Mouse (Mus musculus) forebrain, postnatal 0 days (tissue): Measurements from ENCODE around the gene Qtrt1. TPM values are rescaled to one million over a fixed set of nuclear protein-coding genes. Genes with fewer than 3 reads are reported as not detected.

Experiments
- ATAC-seq: fragments of 200-750 bp; cut with Nextera tagmentation; 2 replicates; pipeline ENCODE4 v1.8.0; 2017; ENCODE audit warnings: mild to moderate bottlenecking, moderate library complexity
- DNase-seq: peaks from one replicate; pipeline ENCODE4 v3.0.0-alpha.2; 2015
- H3K27ac ChIP-seq: fragments of 300-500 bp; sonication (generic); 2 replicates; pipeline ENCODE4 v1.5.1; 2014; ENCODE audit warnings: low read depth, mild to moderate bottlenecking, antibody characterized with exemption, low read length, moderate library complexity, mixed read lengths
- H3K27me3 ChIP-seq: fragments of 300-500 bp; sonication (generic); 2 replicates; pipeline ENCODE4 v1.6.1; 2014; ENCODE audit warnings: mild to moderate bottlenecking, low read length, mixed read lengths; ENCODE audit not compliant: insufficient read depth
- H3K36me3 ChIP-seq: fragments of 300-500 bp; sonication (generic); 2 replicates; pipeline ENCODE4 v1.6.1; 2014; ENCODE audit warnings: mild to moderate bottlenecking, moderate library complexity; ENCODE audit not compliant: insufficient read depth
- H3K4me1 ChIP-seq: fragments of 300-500 bp; sonication (generic); 2 replicates; pipeline ENCODE4 v1.6.1; 2014; ENCODE audit warnings: antibody characterized with exemption; ENCODE audit not compliant: insufficient read depth
- H3K4me2 ChIP-seq: fragments of 300-500 bp; sonication (generic); 2 replicates; pipeline ENCODE4 v1.6.1; 2014; ENCODE audit warnings: low read depth, mild to moderate bottlenecking, moderate library complexity
- H3K4me3 ChIP-seq: fragments of 300-500 bp; sonication (generic); 2 replicates; pipeline ENCODE4 v1.5.1; 2014; ENCODE audit warnings: low read depth, low read length, mixed read lengths
- H3K9ac ChIP-seq: fragments of 300-500 bp; sonication (generic); 2 replicates; pipeline ENCODE4 v1.6.1; 2014; ENCODE audit warnings: mild to moderate bottlenecking
- H3K9me3 ChIP-seq: fragments of 300-500 bp; sonication (generic); 2 replicates; pipeline ENCODE4 v1.6.1; 2016; ENCODE audit warnings: low read length
- CTCF ChIP-seq: sonication (generic); IDR thresholded peaks from 2 replicates; pipeline ENCODE4 v1.5.1; 2016; ENCODE audit warnings: antibody characterized with exemption, control low read depth, low read depth
- WGBS: fragments of 180-500 bp; shearing (Covaris S2); extraction: QIAGEN DNeasy Blood & Tissue Kit; methylation state at CpG from one replicate; pipeline ENCODE4 v1.1.7; 2014; 5-methylcytosine and 5-hydroxymethylcytosine counted together
- polyA plus RNA-seq: library from polyadenylated mRNA; unstranded; fragments of >200 nt; fragmentation: Nextera tagmentation; extraction: Ambion mirVana; gene quantifications from 2 replicates; pipeline ENCODE4 v1.2.1, GENCODE M21; 2015
- total RNA-seq: library from RNA; depleted of rRNA; stranded (reverse); fragments of >200 nt; gene quantifications from 2 replicates; pipeline ENCODE4 v1.2.3, GENCODE M21; 2014

The Qtrt1 gene
- total and polyA plus RNA-seq, 2 experiments from 2014 or later: 34.8 to 37.7 TPM

GRCm38 (mm10) chr9:21455103-21455770 is 43.6 kb downstream of the Qtrt1 start:
- 59% methylated on average over 4 of the region's 4 CpGs for WGBS
- DNase-seq (no peak), ATAC-seq (no peak)
- Histone ChIP-seq H3K9ac (no peak overlapping the region), H3K27me3 (no peaks in the 10 kb centered on the region), H3K9me3 (no peaks in the 10 kb centered on the region), H3K27ac (no peak overlapping the region), H3K4me1 (no peaks in the 10 kb centered on the region), H3K36me3 (peaks cover 7% of the 10 kb centered on the region; the same call in 1 of the 2 replicates), H3K4me2 (no peak overlapping the region), H3K4me3 (no peak overlapping the region)
- no peak for TF ChIP-seq CTCF

GRCm38 (mm10) chr9:21456246-21456929 is 44.8 kb downstream of the Qtrt1 start:
- H3K27ac ChIP-seq: no peak overlapping the region
- H3K4me3 ChIP-seq: no peak overlapping the region
- no peak for TF ChIP-seq CTCF
- H3K9ac ChIP-seq: no peak overlapping the region
- no peak for ATAC-seq
- H3K4me1 ChIP-seq: no peaks in the 10 kb centered on the region
- no peaks in the 10 kb centered on the region for H3K9me3 ChIP-seq
- H3K4me2 ChIP-seq: no peak overlapping the region
- no peaks in the 10 kb centered on the region for H3K27me3 ChIP-seq
- peaks cover 9% of the 10 kb centered on the region; the same call in 1 of the 2 replicates for H3K36me3 ChIP-seq
- WGBS: 93% methylated on average over 7 of the region's 7 CpGs
- no peak for DNase-seq

- no peak for DNase-seq
- no peaks in the 10 kb centered on the region for H3K9me3 ChIP-seq
- no peak for ATAC-seq
- no peaks in the 10 kb centered on the region for H3K4me1 ChIP-seq
- H3K27me3 ChIP-seq: no peaks in the 10 kb centered on the region
- no peak overlapping the region for H3K4me2 ChIP-seq
- WGBS: 80% methylated on average over 10 of the region's 10 CpGs
- H3K9ac ChIP-seq: no peak overlapping the region
- peaks cover 9% of the 10 kb centered on the region; the same call in 1 of the 2 replicates for H3K36me3 ChIP-seq
- H3K4me3 ChIP-seq: no peak overlapping the region
- TF ChIP-seq CTCF: no peak
- H3K27ac ChIP-seq: no peak overlapping the region
Observed at GRCm38 (mm10) chr9:21456930-21457634, 45.4 kb downstream of the Qtrt1 start.

- H3K4me1 ChIP-seq: no peaks in the 10 kb centered on the region
- no peak for TF ChIP-seq CTCF
- peaks cover 9% of the 10 kb centered on the region; the same call in 1 of the 2 replicates for H3K36me3 ChIP-seq
- no peak overlapping the region for H3K4me2 ChIP-seq
- no peaks in the 10 kb centered on the region for H3K27me3 ChIP-seq
- no peaks in the 10 kb centered on the region for H3K9me3 ChIP-seq
- H3K4me3 ChIP-seq: no peak overlapping the region
- DNase-seq (no peak), ATAC-seq (no peak)
- 70% methylated on average over 3 of the region's 3 CpGs for WGBS
- H3K9ac ChIP-seq: no peak overlapping the region
- no peak overlapping the region for H3K27ac ChIP-seq
Observed at GRCm38 (mm10) chr9:21458821-21459220, 47.2 kb downstream of the Qtrt1 start.

- Histone ChIP-seq H3K27me3 (no peaks in the 10 kb centered on the region), H3K4me3 (no peak overlapping the region), H3K36me3 (peaks cover 10% of the 10 kb centered on the region), H3K4me1 (no peaks in the 10 kb centered on the region), H3K9ac (no peak overlapping the region), H3K4me2 (no peak overlapping the region), H3K9me3 (no peaks in the 10 kb centered on the region), H3K27ac (no peak overlapping the region)
- TF ChIP-seq CTCF: no peak
- no peak for DNase-seq
- WGBS: 95% methylated on average over 3 of the region's 3 CpGs
- no peak for ATAC-seq
Observed at GRCm38 (mm10) chr9:21460400-21460940, 48.8 kb downstream of the Qtrt1 start.

GRCm38 (mm10) chr9:21463138-21463590 is 51.5 kb downstream of the Qtrt1 start:
- Histone ChIP-seq H3K27me3 (no peaks in the 10 kb centered on the region), H3K9ac (no peak overlapping the region), H3K9me3 (no peaks in the 10 kb centered on the region), H3K4me3 (no peak overlapping the region), H3K27ac (peak overlapping the region; percentile 54; the same call in 1 of the 2 replicates), H3K4me2 (no peak overlapping the region), H3K36me3 (peaks cover 29% of the 10 kb centered on the region), H3K4me1 (no peaks in the 10 kb centered on the region)
- 68% methylated on average over 5 of the region's 5 CpGs for WGBS
- peak; percentile 32 for ATAC-seq
- DNase-seq: no peak
- no peak for TF ChIP-seq CTCF
